Mouse (Mus musculus): ENCODE measurements at regions not wholly inside any gene's neighbourhood (a gene's known extent, or its start where the extent isn't known, plus 50 kb on each side); places are given as distances from the start of the nearest gene placed in this dataset.

DNA sequence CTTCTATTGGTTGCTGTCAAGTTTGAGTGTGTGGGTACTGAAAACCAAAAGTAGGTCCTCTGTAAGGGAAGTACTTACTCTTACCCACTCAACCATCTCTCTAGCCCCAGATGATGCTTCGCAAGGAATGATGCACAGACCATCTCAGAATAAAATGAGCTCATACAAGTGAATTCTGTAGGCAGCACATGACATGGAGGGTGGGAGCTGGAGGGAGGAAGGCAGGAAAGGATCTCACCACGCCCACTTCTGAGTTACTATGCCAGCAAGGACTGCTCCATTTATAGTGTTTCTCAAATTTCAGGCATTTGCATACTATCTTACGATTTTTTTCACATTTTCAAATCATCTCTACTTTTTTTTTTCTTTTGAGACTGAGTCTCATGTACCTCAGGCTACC, 273.8 kb upstream of the Rack1 start:
- DNase-seq (ENCODE audit: low read depth) = no peak
- TF ChIP-seq POLR2A (IDR thresholded peaks at IDR 0.05; ENCODE audit: borderline replicate concordance, extremely low read depth, insufficient read depth, insufficient read length, poor library complexity, severe bottlenecking) = no peak
- TF ChIP-seq CTCF (IDR thresholded peaks at IDR 0.05; ENCODE audit: borderline replicate concordance, extremely low read depth, insufficient read depth, insufficient read length) = no peak

GRCm38 (mm10) chr11:48525517-48525916, 274.6 kb upstream of the Rack1 start:
- no peak for TF ChIP-seq CTCF (IDR thresholded peaks at IDR 0.05; ENCODE audit: borderline replicate concordance, extremely low read depth, insufficient read depth, insufficient read length)
- no peak for TF ChIP-seq POLR2A (IDR thresholded peaks at IDR 0.05; ENCODE audit: borderline replicate concordance, extremely low read depth, insufficient read depth, insufficient read length, poor library complexity, severe bottlenecking)
- no peak for DNase-seq (ENCODE audit: low read depth)

- no peak for DNase-seq (ENCODE audit: low read depth)
- no peak for TF ChIP-seq CTCF (IDR thresholded peaks at IDR 0.05; ENCODE audit: borderline replicate concordance, extremely low read depth, insufficient read depth, insufficient read length)
- TF ChIP-seq POLR2A (IDR thresholded peaks at IDR 0.05; ENCODE audit: borderline replicate concordance, extremely low read depth, insufficient read depth, insufficient read length, poor library complexity, severe bottlenecking) = no peak
Observed at GRCm38 (mm10) chr11:48506886-48507285, 293.2 kb upstream of the Rack1 start.

DNA sequence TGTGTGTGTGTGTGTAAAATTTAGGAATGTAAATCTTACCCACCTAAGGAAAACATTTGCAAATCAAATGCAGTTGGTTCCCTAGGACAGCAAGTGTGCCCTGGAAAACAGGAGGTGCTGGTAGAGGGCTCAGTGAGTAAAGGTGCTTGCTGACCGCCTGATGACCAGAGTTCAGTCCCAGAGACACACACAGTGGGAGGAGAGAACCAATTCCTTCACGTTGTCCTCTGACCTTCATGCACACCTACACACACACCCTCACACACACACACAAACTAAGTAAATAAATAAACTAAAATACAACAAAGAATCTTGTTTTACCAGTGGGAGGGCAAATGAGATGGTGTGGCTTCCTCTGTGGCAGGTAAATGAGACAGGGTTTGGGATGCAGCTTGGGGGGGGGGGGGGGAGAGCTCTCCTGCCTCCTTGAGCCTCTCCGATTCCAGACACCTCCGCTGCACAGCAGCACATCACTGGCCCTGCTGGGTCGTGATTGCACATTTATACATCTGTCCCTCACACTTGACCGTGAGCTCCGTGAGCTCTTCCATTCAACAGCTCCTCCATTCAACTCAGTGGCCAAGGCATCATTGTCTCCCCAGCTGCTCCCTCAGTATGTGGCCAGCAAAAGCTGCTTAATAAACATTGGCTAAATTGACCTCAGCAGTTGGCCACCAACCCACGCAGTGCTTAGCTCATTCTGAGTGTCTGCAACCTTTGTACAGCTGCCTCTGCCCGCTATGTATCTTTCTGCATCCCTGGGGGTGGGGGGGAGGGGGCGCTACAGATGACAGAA, 297.9 kb upstream of the Rack1 start:
- TF ChIP-seq POLR2A (IDR thresholded peaks at IDR 0.05; ENCODE audit: borderline replicate concordance, extremely low read depth, insufficient read depth, insufficient read length, poor library complexity, severe bottlenecking) (no peak), CTCF (IDR thresholded peaks at IDR 0.05; ENCODE audit: borderline replicate concordance, extremely low read depth, insufficient read depth, insufficient read length) (no peak)
- DNase-seq (ENCODE audit: low read depth) = peak; percentile 72

- no peak for DNase-seq (ENCODE audit: low read depth)
Observed at GRCm38 (mm10) chr11:48499057-48499456, 301.1 kb upstream of the Rack1 start.

DNA sequence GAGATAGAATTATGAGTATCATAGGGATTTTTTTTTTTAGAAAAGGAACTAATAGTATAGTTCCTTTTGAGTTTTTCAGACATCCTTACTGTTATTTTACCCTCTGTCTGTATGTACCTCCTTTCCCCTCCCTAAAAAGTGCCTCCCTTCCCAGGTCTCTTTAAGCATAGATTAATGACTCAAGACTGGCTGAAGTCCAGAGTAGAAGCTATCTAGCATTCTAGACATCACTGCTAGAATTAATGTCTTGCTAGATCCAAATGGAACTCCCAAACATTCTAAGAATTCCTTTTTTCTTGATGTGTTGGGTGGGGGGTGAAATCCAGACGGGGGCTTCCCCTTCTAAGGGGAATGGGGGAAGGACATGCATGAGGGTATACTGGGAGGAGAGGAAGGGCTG, 311.8 kb upstream of the Rack1 start:
- DNase-seq (ENCODE audit: low read depth) = no peak
- no peak for TF ChIP-seq CTCF (IDR thresholded peaks at IDR 0.05; ENCODE audit: borderline replicate concordance, extremely low read depth, insufficient read depth, insufficient read length)
- TF ChIP-seq POLR2A (IDR thresholded peaks at IDR 0.05; ENCODE audit: borderline replicate concordance, extremely low read depth, insufficient read depth, insufficient read length, poor library complexity, severe bottlenecking) = no peak

More at GRCm38 (mm10) chr11:48499057-48499456, 301.1 kb upstream of the Rack1 start:
- TF ChIP-seq POLR2A (IDR thresholded peaks at IDR 0.05; ENCODE audit: borderline replicate concordance, extremely low read depth, insufficient read depth, insufficient read length, poor library complexity, severe bottlenecking) (no peak), CTCF (IDR thresholded peaks at IDR 0.05; ENCODE audit: borderline replicate concordance, extremely low read depth, insufficient read depth, insufficient read length) (no peak)

DNA sequence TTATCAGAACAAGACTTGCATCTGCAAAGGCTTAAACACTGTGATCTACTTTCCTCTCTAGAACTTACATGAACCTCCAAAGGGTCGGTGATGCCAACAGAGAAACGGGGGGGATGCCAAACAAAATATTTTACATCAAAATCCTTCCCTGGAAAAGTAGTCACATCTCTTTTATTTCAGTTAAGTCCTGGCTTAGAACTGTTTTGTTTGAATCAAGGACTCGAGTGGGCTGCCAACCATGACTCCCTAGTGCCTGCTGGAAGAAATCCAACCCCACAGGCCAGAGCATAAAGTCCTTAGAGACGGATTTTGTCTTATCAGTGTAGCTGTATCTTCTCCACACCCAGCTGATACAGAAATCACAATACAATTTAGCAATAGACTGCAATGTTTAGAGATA, 336.1 kb upstream of the Rack1 start:
- DNase-seq (ENCODE audit: low read depth) = peak; percentile 15
- TF ChIP-seq POLR2A (IDR thresholded peaks at IDR 0.05; ENCODE audit: borderline replicate concordance, extremely low read depth, insufficient read depth, insufficient read length, poor library complexity, severe bottlenecking) = no peak
- no peak for TF ChIP-seq CTCF (IDR thresholded peaks at IDR 0.05; ENCODE audit: borderline replicate concordance, extremely low read depth, insufficient read depth, insufficient read length)

GRCm38 (mm10) chr11:48449883-48450282, 350.2 kb upstream of the Rack1 start:
- DNase-seq (ENCODE audit: low read depth) = peak; percentile 20
- TF ChIP-seq POLR2A (IDR thresholded peaks at IDR 0.05; ENCODE audit: borderline replicate concordance, extremely low read depth, insufficient read depth, insufficient read length, poor library complexity, severe bottlenecking) (no peak), CTCF (IDR thresholded peaks at IDR 0.05; ENCODE audit: borderline replicate concordance, extremely low read depth, insufficient read depth, insufficient read length) (no peak)

GRCm38 (mm10) chr11:48442534-48443254, 357.4 kb upstream of the Rack1 start:
- DNase-seq (ENCODE audit: low read depth) = peak; percentile 68
- TF ChIP-seq POLR2A (IDR thresholded peaks at IDR 0.05; ENCODE audit: borderline replicate concordance, extremely low read depth, insufficient read depth, insufficient read length, poor library complexity, severe bottlenecking) = no peak
- no peak for TF ChIP-seq CTCF (IDR thresholded peaks at IDR 0.05; ENCODE audit: borderline replicate concordance, extremely low read depth, insufficient read depth, insufficient read length)

GRCm38 (mm10) chr11:48436712-48437111, 363.4 kb upstream of the Rack1 start:
- no peak for DNase-seq (ENCODE audit: low read depth)
- no peak for TF ChIP-seq POLR2A (IDR thresholded peaks at IDR 0.05; ENCODE audit: borderline replicate concordance, extremely low read depth, insufficient read depth, insufficient read length, poor library complexity, severe bottlenecking)
- no peak for TF ChIP-seq CTCF (IDR thresholded peaks at IDR 0.05; ENCODE audit: borderline replicate concordance, extremely low read depth, insufficient read depth, insufficient read length)

DNA sequence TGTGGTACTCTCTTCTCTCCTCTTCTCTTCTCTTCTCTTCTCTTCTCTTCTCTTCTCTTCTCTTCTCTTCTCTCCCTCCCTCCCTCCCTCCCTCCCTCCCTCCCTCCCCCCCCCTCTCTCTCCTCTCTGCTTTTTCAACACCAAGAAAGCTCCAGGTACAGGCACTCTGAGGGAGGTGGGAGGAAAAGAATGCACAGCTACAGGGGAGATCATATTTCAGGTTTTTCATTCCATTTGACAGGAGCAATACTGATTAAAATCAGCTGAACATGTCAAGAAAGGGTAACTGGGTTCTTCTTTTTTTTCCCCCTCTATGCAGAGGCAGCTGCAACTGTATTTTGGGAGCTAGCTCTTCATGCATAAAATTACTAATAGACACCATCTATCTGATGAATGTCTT, 368.8 kb upstream of the Rack1 start:
- no peak for TF ChIP-seq CTCF (IDR thresholded peaks at IDR 0.05; ENCODE audit: borderline replicate concordance, extremely low read depth, insufficient read depth, insufficient read length)
- no peak for TF ChIP-seq POLR2A (IDR thresholded peaks at IDR 0.05; ENCODE audit: borderline replicate concordance, extremely low read depth, insufficient read depth, insufficient read length, poor library complexity, severe bottlenecking)
- DNase-seq (ENCODE audit: low read depth) = no peak
